Mouse (Mus musculus): ENCODE results near the gene Cst8. TPM values are rescaled to one million over a fixed set of nuclear protein-coding genes. Genes with fewer than 3 reads are reported as not detected.
"Not testable (repeated sequence)": the region's sequence is repeated elsewhere in the genome, so short reads cannot be mapped to it uniquely, and the experiment has no call there.

The Cst8 gene
- polyA plus RNA-seq (2015; fragmentation: Nextera tagmentation; extraction: Ambion mirVana), result not detected in 2 replicates

GRCm38 (mm10) chr2:148798485-148798884 is at the start of gene Cst8:
Gene Cst8 (plus strand): TSS chr2:148798785.
- Histone ChIP-seq H3K4me1 (no peaks in the 10 kb centered on the region), H3K4me2 (no peak within 1 kb of the TSS), H3K27ac (no peak within 1 kb of the TSS), H3K9ac (no peak within 1 kb of the TSS), H3K27me3 (no peaks in the 10 kb centered on the region), H3K36me3 (ENCODE audit: poor library complexity, severe bottlenecking) (no peaks in the 10 kb centered on the region), H3K9me3 (replicated peaks) (no peaks in the 10 kb centered on the region), H3K4me3 (no peak within 1 kb of the TSS)
- 84% methylated on average over 1 of the region's 1 CpGs for WGBS
- no peak for ATAC-seq

GRCm38 (mm10) chr2:148750058-148750457 is 48.5 kb upstream of the Cst8 start, which contains the start of gene Cstl1:
Gene Cstl1 (plus strand): TSS chr2:148750358.
- WGBS, result 74% methylated on average over 1 of the region's 1 CpGs
- Histone ChIP-seq H3K9ac (no peak within 1 kb of the TSS), H3K27ac (no peak within 1 kb of the TSS), H3K36me3 (ENCODE audit: poor library complexity, severe bottlenecking) (no peaks in the 10 kb centered on the region), H3K9me3 (replicated peaks) (no peaks in the 10 kb centered on the region), H3K4me1 (no peaks in the 10 kb centered on the region), H3K4me2 (no peak within 1 kb of the TSS), H3K27me3 (no peaks in the 10 kb centered on the region), H3K4me3 (no peak within 1 kb of the TSS)
- ATAC-seq, result no peak

GRCm38 (mm10) chr2:148751893-148752813 is 46.4 kb upstream of the Cst8 start:
- no peak overlapping the region for H3K9ac ChIP-seq
- peak; percentile 86 for ATAC-seq
- no peak overlapping the region for H3K27ac ChIP-seq
- no peaks in the 10 kb centered on the region for H3K27me3 ChIP-seq
- 16% methylated on average over 15 of the region's 15 CpGs for WGBS
- no peaks in the 10 kb centered on the region for H3K9me3 ChIP-seq (replicated peaks)
- H3K4me3 ChIP-seq, result peak overlapping the region; percentile 27
- H3K36me3 ChIP-seq (ENCODE audit: poor library complexity, severe bottlenecking), result no peaks in the 10 kb centered on the region
- peak overlapping the region; percentile 55 for H3K4me2 ChIP-seq
- H3K4me1 ChIP-seq, result no peaks in the 10 kb centered on the region

GRCm38 (mm10) chr2:148754310-148754846 is 44.2 kb upstream of the Cst8 start:
- Histone ChIP-seq H3K36me3 (ENCODE audit: poor library complexity, severe bottlenecking) (no peaks in the 10 kb centered on the region), H3K9ac (no peak overlapping the region), H3K9me3 (replicated peaks) (no peaks in the 10 kb centered on the region), H3K27me3 (no peaks in the 10 kb centered on the region), H3K27ac (no peak overlapping the region), H3K4me3 (no peak overlapping the region), H3K4me2 (no peak overlapping the region), H3K4me1 (no peaks in the 10 kb centered on the region)
- 83% methylated on average over 1 of the region's 1 CpGs for WGBS
- no peak for ATAC-seq

GRCm38 (mm10) chr2:148763648-148764388 is 34.8 kb upstream of the Cst8 start:
- 88% methylated on average over 1 of the region's 1 CpGs for WGBS
- no peaks in the 10 kb centered on the region for H3K27me3 ChIP-seq
- no peaks in the 10 kb centered on the region for H3K9me3 ChIP-seq (replicated peaks)
- H3K36me3 ChIP-seq (ENCODE audit: poor library complexity, severe bottlenecking), result no peaks in the 10 kb centered on the region
- H3K9ac ChIP-seq, result no peak overlapping the region
- H3K27ac ChIP-seq, result no peak overlapping the region
- no peak overlapping the region for H3K4me2 ChIP-seq
- H3K4me3 ChIP-seq, result no peak overlapping the region
- no peaks in the 10 kb centered on the region for H3K4me1 ChIP-seq
- ATAC-seq, result no peak

- ATAC-seq; H3K9ac ChIP-seq; H3K9me3 ChIP-seq (replicated peaks); H3K4me1 ChIP-seq; H3K27ac ChIP-seq; H3K27me3 ChIP-seq; H3K36me3 ChIP-seq (ENCODE audit: poor library complexity, severe bottlenecking); H3K4me2 ChIP-seq; H3K4me3 ChIP-seq: not testable (repeated sequence)
- WGBS, result 87% methylated on average over 4 of the region's 4 CpGs
Observed at GRCm38 (mm10) chr2:148771397-148771796, 27.2 kb upstream of the Cst8 start, which contains the start of gene Cst11. Gene Cst11 (minus strand): TSS chr2:148771497.

- WGBS, result 12% methylated on average over 1 of the region's 1 CpGs
- no peaks in the 10 kb centered on the region for H3K4me1 ChIP-seq
- no peak within 1 kb of the TSS for H3K27ac ChIP-seq
- no peak within 1 kb of the TSS for H3K9ac ChIP-seq
- no peaks in the 10 kb centered on the region for H3K27me3 ChIP-seq
- no peak for ATAC-seq
- H3K36me3 ChIP-seq (ENCODE audit: poor library complexity, severe bottlenecking), result no peaks in the 10 kb centered on the region
- H3K9me3 ChIP-seq (replicated peaks), result no peaks in the 10 kb centered on the region
- no peak within 1 kb of the TSS for H3K4me2 ChIP-seq
- H3K4me3 ChIP-seq, result no peak within 1 kb of the TSS
Observed at GRCm38 (mm10) chr2:148781709-148782108, 16.9 kb upstream of the Cst8 start, which contains the start of gene 8030411F24Rik. Gene 8030411F24Rik (plus strand): TSS chr2:148782009.

- Histone ChIP-seq H3K9me3 (replicated peaks) (no peaks in the 10 kb centered on the region), H3K4me2 (no peak within 1 kb of the TSS), H3K27me3 (no peaks in the 10 kb centered on the region), H3K4me3 (no peak within 1 kb of the TSS), H3K9ac (no peak within 1 kb of the TSS), H3K36me3 (ENCODE audit: poor library complexity, severe bottlenecking) (no peaks in the 10 kb centered on the region), H3K27ac (no peak within 1 kb of the TSS), H3K4me1 (no peaks in the 10 kb centered on the region)
- no peak for ATAC-seq
- WGBS, result 92% methylated on average over 6 of the region's 6 CpGs
Observed at GRCm38 (mm10) chr2:148789142-148789541, 9.4 kb upstream of the Cst8 start, which contains the start of gene Cst12. Gene Cst12 (plus strand): TSS chr2:148789361.

GRCm38 (mm10) chr2:148801491-148801921 is 2.9 kb downstream of the Cst8 start:
- Histone ChIP-seq H3K9me3 (replicated peaks) (no peaks in the 10 kb centered on the region), H3K9ac (no peak overlapping the region), H3K27me3 (no peaks in the 10 kb centered on the region), H3K27ac (no peak overlapping the region), H3K4me1 (no peaks in the 10 kb centered on the region), H3K4me2 (no peak overlapping the region), H3K36me3 (ENCODE audit: poor library complexity, severe bottlenecking) (no peaks in the 10 kb centered on the region), H3K4me3 (no peak overlapping the region)
- ATAC-seq, result no peak
- 69% methylated on average over 3 of the region's 3 CpGs for WGBS

- no peak overlapping the region for H3K9ac ChIP-seq
- H3K36me3 ChIP-seq (ENCODE audit: poor library complexity, severe bottlenecking), result no peaks in the 10 kb centered on the region
- no peaks in the 10 kb centered on the region for H3K4me1 ChIP-seq
- no peak overlapping the region for H3K4me3 ChIP-seq
- no peak overlapping the region for H3K27ac ChIP-seq
- no peaks in the 10 kb centered on the region for H3K27me3 ChIP-seq
- WGBS, result 88% methylated on average over 6 of the region's 6 CpGs
- no peaks in the 10 kb centered on the region for H3K9me3 ChIP-seq (replicated peaks)
- ATAC-seq, result no peak
- no peak overlapping the region for H3K4me2 ChIP-seq
Observed at GRCm38 (mm10) chr2:148806696-148807095, 8.1 kb downstream of the Cst8 start.

GRCm38 (mm10) chr2:148819909-148820308 is 21.3 kb downstream of the Cst8 start, which contains the start of gene Cst13:
Gene Cst13 (plus strand): TSS chr2:148820081.
- Histone ChIP-seq H3K9ac (no peak within 1 kb of the TSS), H3K9me3 (replicated peaks) (no peaks in the 10 kb centered on the region), H3K4me3 (no peak within 1 kb of the TSS), H3K4me2 (no peak within 1 kb of the TSS), H3K4me1 (no peaks in the 10 kb centered on the region), H3K36me3 (ENCODE audit: poor library complexity, severe bottlenecking) (no peaks in the 10 kb centered on the region), H3K27me3 (no peaks in the 10 kb centered on the region), H3K27ac (no peak within 1 kb of the TSS)
- ATAC-seq, result no peak

- H3K4me2 ChIP-seq, result no peak overlapping the region
- H3K9me3 ChIP-seq (replicated peaks), result no peaks in the 10 kb centered on the region
- no peaks in the 10 kb centered on the region for H3K36me3 ChIP-seq (ENCODE audit: poor library complexity, severe bottlenecking)
- no peak for ATAC-seq
- no peaks in the 10 kb centered on the region for H3K4me1 ChIP-seq
- H3K27me3 ChIP-seq, result no peaks in the 10 kb centered on the region
- 85% methylated on average over 1 of the region's 1 CpGs for WGBS
- H3K4me3 ChIP-seq, result no peak overlapping the region
- no peak overlapping the region for H3K9ac ChIP-seq
- no peak overlapping the region for H3K27ac ChIP-seq
Observed at GRCm38 (mm10) chr2:148825986-148826385, 27.4 kb downstream of the Cst8 start.
